Mouse (Mus musculus): Measurements from ENCODE around the gene Spout1.

GRCm38 (mm10) chr2:30124472-30125274 is 53.6 kb downstream of the Spout1 start, which contains the start of gene Zer1:
- TF ChIP-seq CTCF (IDR thresholded peaks at IDR 0.05; ENCODE audit: low read depth) = no peak
- peak; percentile 30; the same call in 1 of the 2 replicates for TF ChIP-seq EP300 (IDR thresholded peaks at IDR 0.05; ENCODE audit: low read depth)
